Mouse (Mus musculus): ENCODE results near the gene Rnf114.
A peak's percentile ranks its signal among the peaks of the same experiment; 100 is the strongest.

- TF ChIP-seq CTCF (IDR thresholded peaks at IDR 0.05; ENCODE audit: control insufficient read depth, insufficient read depth, low read length): peak; percentile 61
- TF ChIP-seq POLR2A (IDR thresholded peaks at IDR 0.05; ENCODE audit: borderline replicate concordance, control insufficient read depth, low read depth, low read length): no peak
Observed at GRCm38 (mm10) chr2:167528278-167528677, 35.8 kb downstream of the Rnf114 start.
